Mouse (Mus musculus) cerebellum, adult 2 months (tissue): ENCODE measurements at regions not wholly inside any gene's neighbourhood (a gene's known extent, or its start where the extent isn't known, plus 50 kb on each side); places are given as distances from the start of the nearest gene placed in this dataset.

Experiments used
- DNase-seq, 2 experiments: peaks; one replicate each; pipeline ENCODE4 v3.0.0; 2021
- H3K27ac ChIP-seq: fragments of 200-500 bp; 2 replicates; pipeline ENCODE4 v1.5.1; 2012; ENCODE audit warnings: low read length, control low read depth, inconsistent platforms; ENCODE audit not compliant: insufficient read depth
- H3K27me3 ChIP-seq: fragments of 200-500 bp; 2 replicates; pipeline ENCODE4 v1.6.1; 2012; ENCODE audit warnings: inconsistent platforms, mild to moderate bottlenecking, low read length, moderate library complexity; ENCODE audit not compliant: control insufficient read depth, insufficient read depth
- H3K4me1 ChIP-seq: fragments of 200-500 bp; 2 replicates; pipeline ENCODE4 v1.6.1; 2011; ENCODE audit warnings: low read length; ENCODE audit not compliant: control insufficient read depth, insufficient read depth
- H3K4me3 ChIP-seq: fragments of 200-500 bp; replicated peaks from 2 replicates; pipeline ENCODE3; 2011; ENCODE audit warnings: mild to moderate bottlenecking, low read depth, low read length, control low read depth; ENCODE audit not compliant: insufficient read depth
- CTCF ChIP-seq: fragments of 200-500 bp; IDR thresholded peaks from 2 replicates; pipeline ENCODE4 v1.5.1; 2011; ENCODE audit warnings: low read depth, mild to moderate bottlenecking, control low read depth, low read length, moderate library complexity, borderline replicate concordance; ENCODE audit not compliant: insufficient read depth
- POLR2A ChIP-seq: fragments of 200-500 bp; IDR thresholded peaks from 2 replicates; pipeline ENCODE4 v1.6.1; 2011; ENCODE audit warnings: low read length, control low read depth, borderline replicate concordance; ENCODE audit not compliant: insufficient read depth
- WGBS: fragments of 180-500 bp; shearing (Covaris S2); methylation state at CpG from one replicate; pipeline ENCODE4 v1.1.7; 2018; 5-methylcytosine and 5-hydroxymethylcytosine counted together

DNA sequence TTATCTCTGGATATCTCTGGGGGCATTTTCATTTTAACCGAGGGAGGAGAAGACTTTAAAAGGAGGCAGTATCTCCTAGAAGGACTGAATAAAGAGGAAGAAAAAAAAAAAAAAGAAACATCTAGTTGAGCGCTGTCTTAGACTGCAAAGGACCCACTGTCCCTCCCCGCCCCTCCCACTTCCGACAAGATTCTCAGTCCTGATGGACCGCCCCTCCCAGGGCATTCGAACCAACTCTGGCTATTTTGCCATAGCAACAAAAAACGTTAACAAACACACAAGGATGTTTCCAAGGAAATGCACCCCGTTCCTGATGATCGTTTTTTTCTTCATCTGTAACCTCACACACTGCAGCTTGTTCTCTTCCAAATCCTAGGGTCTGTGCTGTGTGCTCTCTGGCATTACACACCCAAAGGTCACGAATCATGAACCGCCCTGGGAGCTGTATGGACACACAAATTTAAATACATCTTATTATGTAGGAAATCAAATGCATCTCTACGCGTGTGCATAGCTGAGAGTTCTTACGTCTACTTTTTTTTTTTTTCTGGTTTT is 75.8 kb downstream of the Rnd3 start:
- no peak for DNase-seq
- no peaks in the 10 kb centered on the region for H3K27me3 ChIP-seq
- H3K4me1 ChIP-seq = no peaks in the 10 kb centered on the region
- H3K4me3 ChIP-seq = no peak overlapping the region
- TF ChIP-seq POLR2A = no peak
- TF ChIP-seq CTCF = no peak
- 58% methylated on average over 14 of the region's 14 CpGs for WGBS
- no peak overlapping the region for H3K27ac ChIP-seq

DNA sequence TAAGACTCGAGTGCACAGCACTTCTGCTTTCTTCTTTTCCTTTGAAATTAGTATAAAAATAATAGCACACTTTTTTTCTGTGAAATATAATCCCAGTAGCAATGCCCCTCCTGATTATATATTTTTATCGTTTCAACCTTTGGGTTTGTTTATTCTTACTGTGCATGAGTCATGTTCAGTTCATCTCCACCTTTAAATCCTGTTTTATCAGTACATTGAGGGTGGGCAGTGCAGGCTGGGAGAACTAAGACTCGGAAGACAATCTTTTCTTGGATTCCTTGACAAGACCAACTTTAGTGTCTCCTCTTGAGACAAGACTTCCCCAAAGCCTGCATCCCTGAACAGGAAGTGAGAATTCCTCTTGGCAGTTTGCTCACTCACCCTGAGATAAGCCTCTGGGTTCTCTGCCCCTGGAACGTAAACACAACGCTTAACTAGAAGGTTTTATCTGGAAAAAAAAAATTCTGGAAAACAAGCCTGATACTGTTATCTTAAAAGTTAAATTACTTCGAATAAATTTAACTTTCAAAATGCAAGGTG is 76.5 kb downstream of the Rnd3 start:
- no peak for TF ChIP-seq POLR2A
- TF ChIP-seq CTCF = no peak
- no peaks in the 10 kb centered on the region for H3K4me1 ChIP-seq
- no peak overlapping the region for H3K4me3 ChIP-seq
- no peak for DNase-seq
- WGBS = 77% methylated on average over 6 of the region's 6 CpGs
- H3K27ac ChIP-seq = no peak overlapping the region
- H3K27me3 ChIP-seq = no peaks in the 10 kb centered on the region

DNA sequence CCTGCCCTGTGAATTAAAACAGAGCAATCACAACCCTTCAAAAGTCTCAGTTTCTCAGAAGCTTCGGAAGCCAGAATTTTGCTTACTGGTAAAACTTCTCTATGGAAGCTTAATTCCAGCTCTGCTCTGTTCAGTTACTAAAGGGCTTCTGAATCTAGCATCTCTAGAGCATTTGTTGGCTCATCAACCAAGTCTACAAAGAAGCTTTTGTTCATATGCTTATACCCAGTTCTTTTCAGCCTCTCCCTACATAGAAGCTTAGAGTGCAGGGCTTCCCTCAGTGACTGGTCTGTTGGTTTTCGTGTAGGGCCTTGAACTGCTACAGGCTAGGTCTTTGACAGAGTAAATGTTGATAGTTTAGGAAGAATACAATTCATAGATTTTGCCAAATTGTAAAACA is 78.0 kb downstream of the Rnd3 start:
- Histone ChIP-seq H3K4me3 (no peak overlapping the region), H3K27me3 (no peaks in the 10 kb centered on the region), H3K27ac (no peak overlapping the region), H3K4me1 (no peaks in the 10 kb centered on the region)
- WGBS = 94% methylated on average over 2 of the region's 2 CpGs
- no peak for DNase-seq
- TF ChIP-seq POLR2A (no peak), CTCF (no peak)

DNA sequence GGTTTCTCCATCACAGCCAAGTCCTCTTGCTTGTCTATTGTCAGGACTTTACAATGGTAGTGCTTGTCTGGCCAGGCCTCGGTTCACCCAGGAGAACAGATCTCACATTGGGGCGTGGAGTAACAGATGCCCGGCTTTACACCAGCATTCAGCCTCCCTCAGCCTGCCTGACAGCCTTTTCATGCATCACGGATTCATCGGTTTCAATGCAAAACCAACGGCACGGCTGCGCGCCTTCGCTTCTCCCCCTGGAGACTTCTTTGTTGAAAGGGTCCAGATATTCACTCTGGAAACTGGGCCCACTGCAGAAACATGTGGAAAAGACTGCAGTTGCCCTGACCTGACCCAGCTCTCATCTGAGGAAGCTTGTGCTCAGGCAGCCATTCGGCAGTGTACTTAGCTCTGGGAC is 82.5 kb downstream of the Rnd3 start:
- no peaks in the 10 kb centered on the region for H3K27me3 ChIP-seq
- no peak overlapping the region for H3K27ac ChIP-seq
- WGBS = 15% methylated on average over 11 of the region's 11 CpGs
- no peak overlapping the region for H3K4me3 ChIP-seq
- no peak for TF ChIP-seq POLR2A
- TF ChIP-seq CTCF = no peak
- H3K4me1 ChIP-seq = no peaks in the 10 kb centered on the region
- DNase-seq = peak; percentile 7

DNA sequence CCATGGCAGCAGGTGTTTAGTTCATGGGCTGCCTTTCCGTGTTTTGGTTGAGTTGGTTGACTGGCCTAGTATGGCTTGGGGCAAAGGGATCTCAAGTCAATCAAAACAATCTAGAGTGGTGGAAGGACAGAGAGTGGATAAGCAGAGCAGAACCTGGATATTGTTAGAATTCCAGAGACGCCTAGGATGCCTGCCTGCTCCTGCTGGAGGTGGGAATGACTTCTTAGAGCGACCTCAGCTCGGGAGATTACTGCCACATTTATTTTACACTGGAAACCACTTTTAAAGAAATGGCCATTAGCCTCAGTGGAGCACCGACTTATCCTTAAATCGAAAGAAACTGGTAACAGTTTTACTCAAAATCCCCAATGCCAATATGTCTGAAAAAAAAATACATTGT is 83.1 kb downstream of the Rnd3 start:
- no peak for DNase-seq
- Histone ChIP-seq H3K4me3 (no peak overlapping the region), H3K4me1 (no peaks in the 10 kb centered on the region), H3K27me3 (no peaks in the 10 kb centered on the region), H3K27ac (no peak overlapping the region)
- 79% methylated on average over 6 of the region's 6 CpGs for WGBS
- TF ChIP-seq CTCF = no peak
- no peak for TF ChIP-seq POLR2A

DNA sequence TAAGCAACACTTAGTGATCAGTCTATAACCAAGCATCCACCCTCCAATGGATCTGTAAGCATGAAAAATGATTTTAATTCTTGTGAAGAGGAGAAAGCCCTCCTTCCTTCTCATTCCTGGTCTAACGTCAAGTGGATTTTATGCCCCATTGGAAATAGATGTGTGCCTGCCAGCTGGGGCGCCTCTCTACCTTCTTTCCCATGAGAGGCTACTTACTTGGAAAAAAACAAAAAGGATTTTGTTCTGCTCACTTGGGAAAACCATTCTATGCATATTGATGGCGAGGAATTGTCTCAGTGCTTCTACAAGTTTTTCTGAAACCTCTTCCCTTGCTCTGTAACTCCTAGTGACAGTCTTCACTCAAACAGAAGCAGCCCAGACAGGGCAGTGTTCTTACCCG is 84.1 kb downstream of the Rnd3 start:
- Histone ChIP-seq H3K27me3 (no peaks in the 10 kb centered on the region), H3K4me3 (no peak overlapping the region), H3K27ac (no peak overlapping the region), H3K4me1 (no peaks in the 10 kb centered on the region)
- 59% methylated on average over 4 of the region's 4 CpGs for WGBS
- DNase-seq = no peak
- TF ChIP-seq POLR2A (no peak), CTCF (no peak)

DNA sequence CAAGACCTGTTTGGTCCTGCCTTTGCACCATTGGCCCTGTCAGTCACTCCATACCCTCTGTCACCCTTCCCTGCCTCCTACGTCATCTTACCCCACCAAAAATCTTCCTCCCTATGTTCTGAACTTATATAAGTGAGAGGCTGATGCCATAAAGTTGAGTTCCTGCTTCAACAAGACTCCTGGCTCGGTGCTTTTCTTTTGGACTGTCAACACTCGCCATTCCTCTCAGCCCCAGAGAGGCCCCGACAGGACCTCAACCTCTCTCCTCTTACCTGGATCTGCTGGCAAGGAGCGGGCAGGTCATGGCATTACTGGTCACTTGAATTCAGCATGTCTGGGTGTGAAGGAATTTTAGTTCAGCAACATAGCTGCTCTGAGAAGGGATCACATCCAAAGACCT is 86.9 kb downstream of the Rnd3 start:
- no peaks in the 10 kb centered on the region for H3K27me3 ChIP-seq

DNA sequence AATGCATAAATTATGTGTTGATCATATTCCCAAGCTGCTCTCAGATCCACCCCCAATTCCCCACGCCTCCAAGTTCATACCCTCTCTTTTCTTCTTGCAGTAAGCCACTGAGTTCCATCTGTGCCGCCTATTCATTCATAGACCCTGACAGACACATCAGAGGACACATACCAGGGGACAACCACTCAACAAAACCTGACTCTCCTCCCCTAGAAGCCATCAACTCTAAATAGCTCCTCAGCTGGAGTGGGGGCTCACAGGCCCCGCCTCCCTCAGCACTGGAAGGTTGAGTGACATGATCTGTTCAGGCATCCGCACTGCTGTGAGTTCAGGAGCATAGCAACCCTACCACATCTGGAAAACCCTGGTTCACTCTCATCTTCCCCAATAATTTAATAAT is 90.8 kb downstream of the Rnd3 start:
- DNase-seq = no peak
- no peaks in the 10 kb centered on the region for H3K27me3 ChIP-seq
- no peak for TF ChIP-seq POLR2A
- no peak for TF ChIP-seq CTCF
- no peaks in the 10 kb centered on the region for H3K4me1 ChIP-seq
- WGBS = 88% methylated on average over 4 of the region's 4 CpGs
- no peak overlapping the region for H3K4me3 ChIP-seq
- no peak overlapping the region for H3K27ac ChIP-seq

More for the DNA sequence above, 86.9 kb downstream of the Rnd3 start:
- no peak for DNase-seq
- TF ChIP-seq POLR2A (no peak), CTCF (no peak)
- 94% methylated on average over 5 of the region's 5 CpGs for WGBS
- Histone ChIP-seq H3K4me3 (no peak overlapping the region), H3K4me1 (no peaks in the 10 kb centered on the region), H3K27ac (no peak overlapping the region)

DNA sequence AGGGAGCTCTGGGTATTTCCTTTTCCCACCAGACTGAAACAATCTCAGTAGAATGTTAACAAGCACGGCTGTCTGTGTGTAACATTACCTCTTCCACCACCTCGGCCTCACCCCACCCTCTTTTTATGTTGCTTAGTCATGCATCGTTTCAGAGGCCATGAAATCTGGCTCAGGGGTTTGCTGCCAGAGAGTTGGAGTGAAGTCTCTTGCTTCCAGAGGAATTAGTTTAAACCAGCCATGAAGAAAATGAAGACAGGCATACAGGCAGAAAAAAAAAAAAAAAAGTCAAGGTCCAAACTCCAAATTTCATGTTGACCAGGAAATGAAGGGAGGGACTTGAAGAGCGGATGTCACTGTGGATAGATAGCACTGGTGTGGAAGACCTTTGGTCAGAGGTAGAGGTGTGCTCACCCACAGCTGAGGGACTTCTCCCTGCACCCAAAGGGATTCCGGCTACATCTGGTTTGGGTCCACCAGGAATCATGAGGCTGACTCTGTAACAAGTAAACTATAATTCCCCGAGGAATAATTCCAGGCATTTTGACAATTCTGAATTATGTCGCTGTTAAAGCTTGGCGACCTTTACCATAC is 92.7 kb downstream of the Rnd3 start:
- DNase-seq = no peak
- 30% methylated on average over 8 of the region's 8 CpGs for WGBS
- Histone ChIP-seq H3K27me3 (no peaks in the 10 kb centered on the region), H3K4me3 (no peak overlapping the region), H3K4me1 (no peaks in the 10 kb centered on the region), H3K27ac (no peak overlapping the region)
- TF ChIP-seq CTCF (no peak), POLR2A (no peak)
